Mouse (Mus musculus): ENCODE results near the gene Mrps18a. TPM values are rescaled to one million over a fixed set of nuclear protein-coding genes. Genes with fewer than 3 reads are reported as not detected.
A peak's percentile ranks its signal among the peaks of the same experiment; 100 is the strongest.

The Mrps18a gene
- polyA plus RNA-seq, 1 experiment from 2014 or later = 141 TPM

- Histone ChIP-seq H3K27me3 (ENCODE audit: control insufficient read depth, insufficient read depth, low read length) (no peaks in the 10 kb centered on the region), H3K4me1 (ENCODE audit: control insufficient read depth, insufficient read depth, low read length) (peaks cover 8% of the 10 kb centered on the region), H3K27ac (replicated peaks; ENCODE audit: low read depth, low read length) (no peak overlapping the region), H3K4me2 (ENCODE audit: low read length) (no peak overlapping the region), H3K9ac (replicated peaks; ENCODE audit: low read length) (no peak overlapping the region), H3K36me3 (ENCODE audit: control insufficient read depth, insufficient read depth, low read length) (peaks cover 13% of the 10 kb centered on the region), H3K4me3 (replicated peaks; ENCODE audit: low read depth, low read length) (no peak overlapping the region), H3K9me3 (ENCODE audit: control insufficient read depth, low read length) (no peaks in the 10 kb centered on the region)
- no peak for ATAC-seq (ENCODE audit: low FRiP score, low TSS enrichment)
- DNase-seq = no peak
- WGBS = 93% methylated on average over 11 of the region's 11 CpGs
Measured at GRCm38 (mm10) chr17:46116138-46116537, 5.4 kb downstream of the Mrps18a start.

DNA sequence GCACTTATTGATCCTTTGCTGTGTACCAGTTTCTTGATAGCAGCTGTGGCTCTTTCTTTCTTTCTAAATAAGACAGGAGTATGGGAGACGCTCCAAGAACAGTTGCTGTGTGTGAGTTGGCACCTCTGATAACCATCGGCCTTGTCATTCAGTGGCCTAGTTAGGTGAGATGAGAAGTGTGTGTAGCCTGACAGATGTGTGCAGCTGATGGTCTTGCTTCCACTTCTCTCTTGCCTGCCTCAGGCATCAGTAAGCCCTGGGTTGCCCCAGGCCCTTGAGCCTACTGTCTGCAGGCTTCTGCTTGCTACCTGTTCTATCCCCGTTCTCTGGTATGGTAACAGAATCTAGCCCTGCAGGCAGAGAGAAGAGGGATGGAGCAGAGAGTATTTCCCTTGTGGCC is 6.1 kb downstream of the Mrps18a start:
- DNase-seq = no peak
- Histone ChIP-seq H3K36me3 (ENCODE audit: control insufficient read depth, insufficient read depth, low read length) (peaks cover 16% of the 10 kb centered on the region), H3K9me3 (ENCODE audit: control insufficient read depth, low read length) (no peaks in the 10 kb centered on the region), H3K4me3 (replicated peaks; ENCODE audit: low read depth, low read length) (no peak overlapping the region), H3K4me1 (ENCODE audit: control insufficient read depth, insufficient read depth, low read length) (0 out of 2 replicates have a peak, but pooled peaks cover 3% of the 10 kb centered on the region), H3K27me3 (ENCODE audit: control insufficient read depth, insufficient read depth, low read length) (no peaks in the 10 kb centered on the region), H3K9ac (replicated peaks; ENCODE audit: low read length) (no peak overlapping the region), H3K27ac (replicated peaks; ENCODE audit: low read depth, low read length) (no peak overlapping the region), H3K4me2 (ENCODE audit: low read length) (no peak overlapping the region)
- WGBS = 90% methylated on average over 3 of the region's 3 CpGs
- no peak for ATAC-seq (ENCODE audit: low FRiP score, low TSS enrichment)

DNA sequence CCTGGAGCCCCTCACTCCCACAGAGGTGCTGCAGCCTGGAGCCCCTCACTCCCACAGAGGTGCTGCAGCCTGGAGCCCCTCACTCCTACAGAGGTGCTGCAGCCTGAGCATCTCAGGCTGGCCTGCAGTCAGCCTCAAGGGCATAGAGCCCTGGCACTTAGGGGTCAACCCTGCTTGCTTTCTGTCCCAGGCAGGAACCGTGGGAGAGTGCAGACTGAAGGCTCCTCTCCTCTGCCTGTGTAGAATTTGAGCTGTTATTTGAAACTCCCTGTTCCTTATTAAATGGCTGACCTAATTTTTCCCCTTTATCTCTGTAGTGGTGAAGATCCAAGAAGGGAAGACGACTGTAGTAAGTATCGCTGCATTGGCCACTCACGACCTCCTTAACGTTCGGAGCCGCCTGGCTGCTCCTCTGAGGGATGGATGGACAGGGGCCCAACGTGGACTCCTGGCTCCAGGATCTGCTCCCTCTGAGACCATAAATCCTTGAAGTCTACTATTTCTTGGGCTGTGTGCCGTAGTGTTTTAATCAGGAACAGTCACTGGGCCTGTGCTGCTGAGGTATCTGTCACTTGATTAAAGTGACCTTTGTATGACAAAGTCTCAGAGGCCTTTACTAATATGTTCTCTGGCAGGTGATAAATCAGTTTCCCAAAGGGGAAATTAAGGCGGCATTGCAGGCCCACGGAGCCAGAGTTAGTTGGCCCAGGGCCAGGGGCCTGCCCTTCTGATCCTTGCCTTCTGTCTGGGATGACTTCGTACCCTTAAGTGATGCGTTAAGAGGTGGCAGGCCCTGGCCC is 7.0 kb downstream of the Mrps18a start:
- no peak overlapping the region for H3K4me3 ChIP-seq (replicated peaks; ENCODE audit: low read depth, low read length)
- H3K27me3 ChIP-seq (ENCODE audit: control insufficient read depth, insufficient read depth, low read length) = no peaks in the 10 kb centered on the region
- H3K9ac ChIP-seq (replicated peaks; ENCODE audit: low read length) = no peak overlapping the region
- DNase-seq = no peak
- peaks cover 26% of the 10 kb centered on the region for H3K36me3 ChIP-seq (ENCODE audit: control insufficient read depth, insufficient read depth, low read length)
- H3K4me1 ChIP-seq (ENCODE audit: control insufficient read depth, insufficient read depth, low read length) = 0 out of 2 replicates have a peak, but pooled peaks cover 3% of the 10 kb centered on the region
- no peak overlapping the region for H3K4me2 ChIP-seq (ENCODE audit: low read length)
- no peaks in the 10 kb centered on the region for H3K9me3 ChIP-seq (ENCODE audit: control insufficient read depth, low read length)
- no peak overlapping the region for H3K27ac ChIP-seq (replicated peaks; ENCODE audit: low read depth, low read length)
- no peak for ATAC-seq (ENCODE audit: low FRiP score, low TSS enrichment)
- WGBS = 90% methylated on average over 13 of the region's 13 CpGs

- peak; percentile 32 for DNase-seq
- Histone ChIP-seq H3K4me3 (replicated peaks; ENCODE audit: low read depth, low read length) (no peak overlapping the region), H3K9ac (replicated peaks; ENCODE audit: low read length) (no peak overlapping the region), H3K27me3 (ENCODE audit: control insufficient read depth, insufficient read depth, low read length) (no peaks in the 10 kb centered on the region), H3K27ac (replicated peaks; ENCODE audit: low read depth, low read length) (no peak overlapping the region), H3K9me3 (ENCODE audit: control insufficient read depth, low read length) (no peaks in the 10 kb centered on the region), H3K36me3 (ENCODE audit: control insufficient read depth, insufficient read depth, low read length) (peaks cover 32% of the 10 kb centered on the region), H3K4me2 (ENCODE audit: low read length) (no peak overlapping the region), H3K4me1 (ENCODE audit: control insufficient read depth, insufficient read depth, low read length) (0 out of 2 replicates have a peak, but pooled peaks cover 3% of the 10 kb centered on the region)
- no peak for ATAC-seq (ENCODE audit: low FRiP score, low TSS enrichment)
- WGBS = 61% methylated on average over 4 of the region's 4 CpGs
Measured at GRCm38 (mm10) chr17:46118423-46118850, 7.7 kb downstream of the Mrps18a start.

- Histone ChIP-seq H3K27ac (replicated peaks; ENCODE audit: low read depth, low read length) (no peak overlapping the region), H3K4me2 (ENCODE audit: low read length) (no peak overlapping the region), H3K4me3 (replicated peaks; ENCODE audit: low read depth, low read length) (no peak overlapping the region), H3K4me1 (ENCODE audit: control insufficient read depth, insufficient read depth, low read length) (0 out of 2 replicates have a peak, but pooled peaks cover 3% of the 10 kb centered on the region), H3K36me3 (ENCODE audit: control insufficient read depth, insufficient read depth, low read length) (peaks cover 44% of the 10 kb centered on the region), H3K9me3 (ENCODE audit: control insufficient read depth, low read length) (no peaks in the 10 kb centered on the region), H3K27me3 (ENCODE audit: control insufficient read depth, insufficient read depth, low read length) (no peaks in the 10 kb centered on the region), H3K9ac (replicated peaks; ENCODE audit: low read length) (no peak overlapping the region)
- 88% methylated on average over 10 of the region's 10 CpGs for WGBS
- DNase-seq (no peak), ATAC-seq (ENCODE audit: low FRiP score, low TSS enrichment) (no peak)
Measured at GRCm38 (mm10) chr17:46119641-46120040, 8.9 kb downstream of the Mrps18a start.

DNA sequence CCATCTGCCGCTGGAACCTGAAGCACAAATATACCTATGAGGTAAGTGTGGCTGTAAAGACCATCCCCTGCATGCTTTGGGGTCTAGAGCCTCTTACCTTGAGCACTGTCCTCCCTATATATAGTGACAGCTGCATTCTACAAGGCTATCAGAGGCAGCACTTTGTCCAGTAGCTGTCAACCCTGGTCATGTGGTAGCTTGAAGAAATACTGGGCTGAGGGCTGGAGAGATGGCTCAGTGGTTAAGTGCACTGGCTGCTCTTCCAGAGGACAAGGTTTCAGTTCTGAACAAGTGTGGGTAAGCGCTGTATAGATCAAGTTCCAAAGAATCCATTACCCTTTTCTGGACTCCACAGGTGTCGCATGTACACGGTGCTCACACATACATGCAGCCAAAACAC is 12.0 kb downstream of the Mrps18a start:
- H3K36me3 ChIP-seq (ENCODE audit: control insufficient read depth, insufficient read depth, low read length) = peaks cover 73% of the 10 kb centered on the region
- 0 out of 2 replicates have a peak, but pooled peaks cover 3% of the 10 kb centered on the region for H3K4me1 ChIP-seq (ENCODE audit: control insufficient read depth, insufficient read depth, low read length)
- no peaks in the 10 kb centered on the region for H3K9me3 ChIP-seq (ENCODE audit: control insufficient read depth, low read length)
- no peak overlapping the region for H3K4me2 ChIP-seq (ENCODE audit: low read length)
- WGBS = over 99% methylated on average over 4 of the region's 4 CpGs
- DNase-seq (no peak), ATAC-seq (ENCODE audit: low FRiP score, low TSS enrichment) (no peak)
- no peak overlapping the region for H3K27ac ChIP-seq (replicated peaks; ENCODE audit: low read depth, low read length)
- H3K4me3 ChIP-seq (replicated peaks; ENCODE audit: low read depth, low read length) = no peak overlapping the region
- no peak overlapping the region for H3K9ac ChIP-seq (replicated peaks; ENCODE audit: low read length)
- H3K27me3 ChIP-seq (ENCODE audit: control insufficient read depth, insufficient read depth, low read length) = no peaks in the 10 kb centered on the region

- peaks cover 73% of the 10 kb centered on the region for H3K36me3 ChIP-seq (ENCODE audit: control insufficient read depth, insufficient read depth, low read length)
- no peak for ATAC-seq (ENCODE audit: low FRiP score, low TSS enrichment)
- no peak overlapping the region for H3K9ac ChIP-seq (replicated peaks; ENCODE audit: low read length)
- 0 out of 2 replicates have a peak, but pooled peaks cover 3% of the 10 kb centered on the region for H3K4me1 ChIP-seq (ENCODE audit: control insufficient read depth, insufficient read depth, low read length)
- H3K4me3 ChIP-seq (replicated peaks; ENCODE audit: low read depth, low read length) = no peak overlapping the region
- DNase-seq = no peak
- H3K27me3 ChIP-seq (ENCODE audit: control insufficient read depth, insufficient read depth, low read length) = no peaks in the 10 kb centered on the region
- 98% methylated on average over 4 of the region's 4 CpGs for WGBS
- no peak overlapping the region for H3K27ac ChIP-seq (replicated peaks; ENCODE audit: low read depth, low read length)
- no peak overlapping the region for H3K4me2 ChIP-seq (ENCODE audit: low read length)
- no peaks in the 10 kb centered on the region for H3K9me3 ChIP-seq (ENCODE audit: control insufficient read depth, low read length)
Measured at GRCm38 (mm10) chr17:46123285-46123684, 12.5 kb downstream of the Mrps18a start.

DNA sequence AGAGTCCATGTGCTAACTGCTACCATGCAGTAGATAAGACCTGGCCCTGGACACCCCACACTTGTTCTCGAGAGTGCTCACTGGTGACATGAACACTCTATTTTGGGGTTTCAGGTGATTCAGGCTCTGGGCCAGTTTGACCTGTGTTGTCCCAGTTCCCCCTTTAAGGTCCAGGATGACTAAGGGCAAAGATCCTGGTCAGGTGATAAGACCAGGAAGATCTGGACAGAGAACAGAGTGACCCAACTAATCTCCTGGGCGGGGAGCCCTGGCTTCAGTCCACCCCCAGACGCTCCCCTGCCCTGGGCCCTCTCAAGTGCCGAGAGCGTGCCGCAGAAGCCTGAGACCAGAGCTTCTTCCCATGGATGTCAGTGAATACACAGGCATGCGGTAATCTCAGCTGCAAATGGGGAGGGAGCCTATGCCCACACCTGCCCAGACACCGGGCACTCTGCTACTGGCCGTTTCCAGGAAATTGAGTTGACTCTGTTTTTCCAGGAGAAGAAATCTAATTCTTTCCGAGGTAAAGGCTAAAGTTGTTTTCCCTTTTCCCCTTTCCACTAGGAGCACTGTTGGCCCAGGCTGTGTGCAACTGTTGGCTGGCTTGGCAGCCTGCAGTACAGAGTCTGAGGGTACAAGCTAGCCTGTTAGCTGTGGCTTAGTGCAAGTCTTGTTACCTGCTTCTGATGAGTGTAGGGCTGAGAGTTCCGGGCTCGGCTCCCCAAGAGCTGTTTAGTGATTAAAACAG is 13.3 kb downstream of the Mrps18a start:
- H3K36me3 ChIP-seq (ENCODE audit: control insufficient read depth, insufficient read depth, low read length) = peaks cover 79% of the 10 kb centered on the region
- H3K9me3 ChIP-seq (ENCODE audit: control insufficient read depth, low read length) = no peaks in the 10 kb centered on the region
- no peak overlapping the region for H3K4me2 ChIP-seq (ENCODE audit: low read length)
- no peak overlapping the region for H3K27ac ChIP-seq (replicated peaks; ENCODE audit: low read depth, low read length)
- no peak overlapping the region for H3K4me3 ChIP-seq (replicated peaks; ENCODE audit: low read depth, low read length)
- DNase-seq = no peak
- no peaks in the 10 kb centered on the region for H3K4me1 ChIP-seq (ENCODE audit: control insufficient read depth, insufficient read depth, low read length)
- H3K9ac ChIP-seq (replicated peaks; ENCODE audit: low read length) = no peak overlapping the region
- H3K27me3 ChIP-seq (ENCODE audit: control insufficient read depth, insufficient read depth, low read length) = no peaks in the 10 kb centered on the region
- ATAC-seq (ENCODE audit: low FRiP score, low TSS enrichment) = no peak
- 92% methylated on average over 12 of the region's 12 CpGs for WGBS
